Mouse (Mus musculus) forebrain, postnatal 0 days (tissue): ENCODE data around the gene Haus3. TPM values are rescaled to one million over a fixed set of nuclear protein-coding genes. Genes with fewer than 3 reads are reported as not detected.

ENCODE experiments used
- ATAC-seq: fragments of 200-750 bp; cut with Nextera tagmentation; 2 replicates; pipeline ENCODE4 v1.8.0; 2017; ENCODE audit warnings: mild to moderate bottlenecking, moderate library complexity
- DNase-seq: peaks from one replicate; pipeline ENCODE4 v3.0.0-alpha.2; 2015
- H3K27ac ChIP-seq: fragments of 300-500 bp; sonication (generic); 2 replicates; pipeline ENCODE4 v1.5.1; 2014; ENCODE audit warnings: low read depth, mild to moderate bottlenecking, antibody characterized with exemption, low read length, moderate library complexity, mixed read lengths
- H3K27me3 ChIP-seq: fragments of 300-500 bp; sonication (generic); 2 replicates; pipeline ENCODE4 v1.6.1; 2014; ENCODE audit warnings: mild to moderate bottlenecking, low read length, mixed read lengths; ENCODE audit not compliant: insufficient read depth
- H3K36me3 ChIP-seq: fragments of 300-500 bp; sonication (generic); 2 replicates; pipeline ENCODE4 v1.6.1; 2014; ENCODE audit warnings: mild to moderate bottlenecking, moderate library complexity; ENCODE audit not compliant: insufficient read depth
- H3K4me1 ChIP-seq: fragments of 300-500 bp; sonication (generic); 2 replicates; pipeline ENCODE4 v1.6.1; 2014; ENCODE audit warnings: antibody characterized with exemption; ENCODE audit not compliant: insufficient read depth
- H3K4me2 ChIP-seq: fragments of 300-500 bp; sonication (generic); 2 replicates; pipeline ENCODE4 v1.6.1; 2014; ENCODE audit warnings: low read depth, mild to moderate bottlenecking, moderate library complexity
- H3K4me3 ChIP-seq: fragments of 300-500 bp; sonication (generic); 2 replicates; pipeline ENCODE4 v1.5.1; 2014; ENCODE audit warnings: low read depth, low read length, mixed read lengths
- H3K9ac ChIP-seq: fragments of 300-500 bp; sonication (generic); 2 replicates; pipeline ENCODE4 v1.6.1; 2014; ENCODE audit warnings: mild to moderate bottlenecking
- H3K9me3 ChIP-seq: fragments of 300-500 bp; sonication (generic); 2 replicates; pipeline ENCODE4 v1.6.1; 2016; ENCODE audit warnings: low read length
- CTCF ChIP-seq: sonication (generic); IDR thresholded peaks from 2 replicates; pipeline ENCODE4 v1.5.1; 2016; ENCODE audit warnings: antibody characterized with exemption, control low read depth, low read depth
- WGBS: fragments of 180-500 bp; shearing (Covaris S2); extraction: QIAGEN DNeasy Blood & Tissue Kit; methylation state at CpG from one replicate; pipeline ENCODE4 v1.1.7; 2014; 5-methylcytosine and 5-hydroxymethylcytosine counted together
- polyA plus RNA-seq: library from polyadenylated mRNA; unstranded; fragments of >200 nt; fragmentation: Nextera tagmentation; extraction: Ambion mirVana; gene quantifications from 2 replicates; pipeline ENCODE4 v1.2.1, GENCODE M21; 2015
- total RNA-seq: library from RNA; depleted of rRNA; stranded (reverse); fragments of >200 nt; gene quantifications from 2 replicates; pipeline ENCODE4 v1.2.3, GENCODE M21; 2014

Haus3 gene
- total and polyA plus RNA-seq, 2 experiments from 2014 or later = 9.1 to 11.4 TPM

DNA sequence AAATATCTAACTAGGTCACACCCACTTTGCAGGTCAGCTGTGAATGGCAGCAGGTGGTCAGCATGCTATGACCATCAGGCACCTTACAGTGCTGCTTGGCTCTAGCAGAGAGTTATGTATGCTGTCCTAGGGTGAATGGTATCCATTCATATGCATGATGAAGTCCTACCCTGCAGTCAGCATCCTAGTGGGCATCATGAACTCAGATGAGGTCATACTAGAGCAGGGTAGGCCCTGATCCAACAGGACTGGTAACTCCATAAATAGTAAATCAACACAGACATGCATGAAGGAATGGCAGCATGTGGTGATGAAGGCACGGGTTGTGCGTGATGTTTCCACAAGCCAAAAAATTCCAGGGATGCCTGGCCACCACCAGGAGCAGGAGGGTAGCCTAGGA is 36.5 kb upstream of the Haus3 start:
- Histone ChIP-seq H3K4me3 (no peak overlapping the region), H3K9me3 (no peaks in the 10 kb centered on the region), H3K27me3 (no peaks in the 10 kb centered on the region), H3K36me3 (no peaks in the 10 kb centered on the region), H3K4me2 (no peak overlapping the region), H3K27ac (no peak overlapping the region), H3K4me1 (no peaks in the 10 kb centered on the region), H3K9ac (no peak overlapping the region)
- DNase-seq (no peak), ATAC-seq (no peak)
- WGBS = 81% methylated on average over 2 of the region's 2 CpGs
- TF ChIP-seq CTCF = no peak

GRCm38 (mm10) chr5:34204911-34205310 is 35.6 kb upstream of the Haus3 start:
- Histone ChIP-seq H3K4me1 (no peaks in the 10 kb centered on the region), H3K9me3 (no peaks in the 10 kb centered on the region), H3K27ac (no peak overlapping the region), H3K9ac (no peak overlapping the region), H3K4me2 (no peak overlapping the region), H3K36me3 (no peaks in the 10 kb centered on the region), H3K27me3 (no peaks in the 10 kb centered on the region), H3K4me3 (no peak overlapping the region)
- WGBS = 80% methylated on average over 2 of the region's 2 CpGs
- ATAC-seq (no peak), DNase-seq (no peak)
- no peak for TF ChIP-seq CTCF

DNA sequence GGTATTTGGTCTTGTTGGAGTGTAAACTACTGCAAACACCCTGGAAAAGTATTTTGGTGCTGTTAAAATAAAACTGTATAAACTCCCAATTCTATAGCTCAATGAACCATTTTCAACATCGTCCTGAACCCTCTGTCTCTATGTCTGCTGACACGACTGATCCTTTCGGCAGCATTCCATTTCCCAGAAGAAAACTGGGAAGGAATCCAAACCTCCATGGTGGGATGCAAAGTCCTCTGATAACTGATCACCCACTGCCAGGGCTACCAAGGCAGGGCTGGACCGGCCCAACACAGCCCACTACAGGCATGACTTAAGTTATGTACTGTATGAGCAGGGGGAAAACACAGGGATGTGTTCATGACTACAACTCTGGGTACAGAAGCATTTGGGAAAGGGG is 32.7 kb upstream of the Haus3 start:
- no peak overlapping the region for H3K9ac ChIP-seq
- no peak for TF ChIP-seq CTCF
- no peaks in the 10 kb centered on the region for H3K9me3 ChIP-seq
- no peak overlapping the region for H3K4me2 ChIP-seq
- 57% methylated on average over 4 of the region's 4 CpGs for WGBS
- no peaks in the 10 kb centered on the region for H3K27me3 ChIP-seq
- H3K36me3 ChIP-seq = no peaks in the 10 kb centered on the region
- ATAC-seq (no peak), DNase-seq (no peak)
- no peaks in the 10 kb centered on the region for H3K4me1 ChIP-seq
- H3K4me3 ChIP-seq = no peak overlapping the region
- H3K27ac ChIP-seq = no peak overlapping the region

- Histone ChIP-seq H3K9ac (no peak overlapping the region), H3K4me3 (no peak overlapping the region), H3K4me2 (no peak overlapping the region), H3K9me3 (no peaks in the 10 kb centered on the region), H3K27ac (no peak overlapping the region), H3K4me1 (no peaks in the 10 kb centered on the region), H3K27me3 (no peaks in the 10 kb centered on the region), H3K36me3 (no peaks in the 10 kb centered on the region)
- 53% methylated on average over 2 of the region's 2 CpGs for WGBS
- ATAC-seq = peak; percentile 55; the same call in 1 of the 2 replicates
- no peak for TF ChIP-seq CTCF
- no peak for DNase-seq
These were observed 32.1 kb upstream of the Haus3 start for GRCm38 (mm10) chr5:34201396-34201795.

DNA sequence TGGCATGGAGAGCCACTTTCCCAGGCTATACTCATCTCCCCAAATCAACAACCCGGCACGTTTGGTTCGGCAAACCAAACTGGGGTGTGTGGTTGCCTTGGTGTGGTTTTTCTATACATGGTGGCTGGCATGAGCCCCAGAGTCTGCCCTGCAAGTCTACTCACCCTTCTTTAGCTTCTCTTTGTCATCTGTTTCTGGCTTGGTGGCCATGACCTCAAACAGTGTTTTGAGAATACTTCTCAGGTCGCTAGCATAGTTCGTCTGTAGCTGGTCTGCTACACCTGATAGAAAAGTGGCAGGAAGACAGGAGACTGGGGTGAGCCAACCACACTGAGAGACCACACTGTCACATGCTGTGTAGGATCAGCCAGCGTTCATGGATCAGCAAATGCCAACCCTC is 29.3 kb upstream of the Haus3 start:
- Histone ChIP-seq H3K27ac (no peak overlapping the region), H3K4me3 (no peak overlapping the region), H3K9me3 (no peaks in the 10 kb centered on the region), H3K36me3 (no peaks in the 10 kb centered on the region; the same call in 1 of the 2 replicates), H3K27me3 (no peaks in the 10 kb centered on the region), H3K4me1 (no peaks in the 10 kb centered on the region), H3K4me2 (no peak overlapping the region), H3K9ac (no peak overlapping the region)
- no peak for TF ChIP-seq CTCF
- ATAC-seq = no peak
- 84% methylated on average over 6 of the region's 6 CpGs for WGBS
- DNase-seq = no peak

GRCm38 (mm10) chr5:34197243-34197642 is 27.9 kb upstream of the Haus3 start:
- 64% methylated on average over 4 of the region's 4 CpGs for WGBS
- no peaks in the 10 kb centered on the region for H3K9me3 ChIP-seq
- no peaks in the 10 kb centered on the region for H3K27me3 ChIP-seq
- H3K4me2 ChIP-seq = no peak overlapping the region
- H3K4me1 ChIP-seq = no peaks in the 10 kb centered on the region
- DNase-seq (peak; percentile 65), ATAC-seq (peak; percentile 81)
- no peaks in the 10 kb centered on the region; the same call in 1 of the 2 replicates for H3K36me3 ChIP-seq
- no peak overlapping the region for H3K4me3 ChIP-seq
- no peak overlapping the region for H3K27ac ChIP-seq
- TF ChIP-seq CTCF = no peak
- H3K9ac ChIP-seq = no peak overlapping the region

DNA sequence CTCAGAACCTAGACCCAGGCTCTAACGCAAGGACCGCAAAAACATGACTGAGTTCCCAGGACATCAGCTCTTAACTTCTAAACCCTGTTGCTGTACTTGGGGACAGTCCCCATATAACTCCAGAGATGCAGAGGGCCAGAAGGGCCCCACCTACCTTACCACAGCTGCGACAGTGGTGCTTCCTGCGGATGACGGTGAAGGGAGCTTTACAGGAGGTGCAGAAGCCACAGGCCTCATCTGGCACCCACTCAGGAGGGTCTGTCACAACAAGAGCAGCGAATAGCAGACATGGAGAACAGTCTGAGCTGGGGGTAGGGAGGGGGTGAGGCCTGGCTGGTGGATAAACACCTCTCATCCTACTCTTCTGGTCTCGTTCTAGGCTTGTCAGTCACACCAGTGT is 27.1 kb upstream of the Haus3 start:
- ATAC-seq (no peak), DNase-seq (no peak)
- no peak for TF ChIP-seq CTCF
- H3K4me1 ChIP-seq = no peaks in the 10 kb centered on the region
- 82% methylated on average over 7 of the region's 7 CpGs for WGBS
- H3K27me3 ChIP-seq = no peaks in the 10 kb centered on the region
- no peak overlapping the region for H3K4me3 ChIP-seq
- H3K36me3 ChIP-seq = no peaks in the 10 kb centered on the region; the same call in 1 of the 2 replicates
- H3K27ac ChIP-seq = no peak overlapping the region
- no peaks in the 10 kb centered on the region for H3K9me3 ChIP-seq
- H3K4me2 ChIP-seq = no peak overlapping the region
- no peak overlapping the region for H3K9ac ChIP-seq

GRCm38 (mm10) chr5:34195786-34196185 is 26.5 kb upstream of the Haus3 start:
- WGBS = 94% methylated on average over 12 of the region's 12 CpGs
- Histone ChIP-seq H3K9ac (no peak overlapping the region), H3K27me3 (no peaks in the 10 kb centered on the region), H3K4me2 (no peak overlapping the region), H3K27ac (no peak overlapping the region), H3K4me3 (no peak overlapping the region), H3K4me1 (no peaks in the 10 kb centered on the region), H3K9me3 (no peaks in the 10 kb centered on the region), H3K36me3 (no peaks in the 10 kb centered on the region; the same call in 1 of the 2 replicates)
- DNase-seq = no peak
- TF ChIP-seq CTCF = no peak
- ATAC-seq = no peak
